Mouse (Mus musculus): ENCODE results near the gene Smox.

Smox gene

DNA sequence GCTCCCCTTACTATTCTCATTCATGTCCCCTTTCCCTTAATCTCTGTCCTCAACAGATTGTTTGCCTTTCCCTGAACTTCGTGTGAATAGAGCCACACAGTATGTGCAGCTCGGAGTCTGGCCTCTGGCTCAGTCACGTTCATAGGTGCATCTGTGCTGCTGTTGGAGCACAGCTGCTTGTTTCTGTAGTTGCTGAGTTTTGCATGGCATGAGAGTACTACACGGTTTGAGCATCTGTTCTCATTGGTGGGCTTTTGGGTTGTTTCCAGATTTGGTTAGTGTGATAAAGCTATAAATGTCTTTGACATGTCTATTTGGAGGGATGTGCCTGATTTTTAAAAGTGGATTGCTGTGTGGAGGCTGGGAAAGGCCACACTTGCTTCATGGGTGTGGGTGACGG, 19.2 kb downstream of the Smox start:
- no peak for DNase-seq (ENCODE audit: low read depth, low spot score)

DNA sequence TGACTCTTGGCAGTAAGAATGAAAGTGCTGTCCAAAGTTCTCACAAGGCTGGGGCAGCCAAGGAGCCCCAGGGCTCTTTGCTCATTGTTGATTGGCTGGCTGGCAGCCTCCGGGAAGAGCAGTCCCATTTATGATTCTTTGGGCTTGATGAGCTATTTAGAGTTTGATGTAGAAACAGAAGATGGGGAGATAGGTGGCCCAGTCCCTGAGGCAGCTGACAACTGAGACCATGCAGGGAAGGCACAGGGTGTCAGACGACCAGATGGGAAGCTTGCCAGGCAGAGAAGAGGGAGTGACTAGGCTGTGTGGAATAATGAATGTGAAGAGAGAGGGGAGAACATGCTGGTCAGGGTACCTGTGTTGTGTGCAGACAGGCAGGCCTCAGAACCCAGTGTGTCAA, 22.2 kb downstream of the Smox start:
- DNase-seq (ENCODE audit: low read depth, low spot score), result no peak

DNA sequence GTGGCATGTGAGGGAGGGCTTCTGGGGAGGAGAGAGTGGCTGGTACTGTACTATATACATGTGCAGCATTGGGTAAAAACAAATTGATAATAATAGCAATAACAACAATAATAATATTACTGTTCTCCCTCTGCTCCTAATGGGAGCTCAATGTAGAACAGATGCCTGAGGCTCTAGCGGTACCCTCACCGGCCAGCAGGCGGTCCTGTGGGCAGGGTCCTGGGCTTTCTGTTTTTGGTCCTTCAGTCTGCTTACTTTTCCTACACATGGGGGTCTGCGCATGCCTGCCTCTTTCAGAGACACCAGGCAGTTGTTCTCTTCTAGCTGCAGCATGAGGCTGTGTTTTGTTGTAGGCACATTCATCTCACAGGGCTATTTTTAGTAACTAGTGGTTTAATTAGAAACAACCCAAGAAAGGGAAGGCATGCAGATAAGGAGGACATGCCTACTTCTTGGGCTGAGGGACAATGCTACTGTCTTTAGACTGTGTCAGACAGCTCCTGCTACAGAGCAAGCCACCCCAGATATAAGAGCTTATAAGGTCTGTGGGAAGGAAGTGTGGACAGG, 22.8 kb downstream of the Smox start:
- no peak for DNase-seq (ENCODE audit: low read depth, low spot score)

DNA sequence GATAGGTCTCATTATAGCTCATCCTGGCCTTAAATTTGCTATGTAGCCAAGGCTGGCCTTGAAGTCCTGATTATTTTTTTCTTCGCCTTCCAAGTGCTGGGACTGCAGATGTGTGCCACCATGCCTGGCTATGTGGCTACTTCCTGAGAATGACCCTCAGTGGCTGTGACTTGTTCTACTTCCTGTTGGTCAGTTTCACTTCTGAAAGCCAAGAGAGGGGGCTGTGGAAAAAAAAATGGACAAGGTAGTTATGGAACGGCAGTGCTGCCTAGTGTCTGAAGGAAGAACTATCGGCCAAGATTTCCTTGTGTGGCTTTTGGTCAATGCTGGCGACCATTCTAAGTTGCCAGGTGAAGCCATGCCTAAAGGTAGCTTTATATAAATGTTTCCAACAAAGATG, 26.3 kb downstream of the Smox start:
- DNase-seq (ENCODE audit: low read depth, low spot score), result no peak

DNA sequence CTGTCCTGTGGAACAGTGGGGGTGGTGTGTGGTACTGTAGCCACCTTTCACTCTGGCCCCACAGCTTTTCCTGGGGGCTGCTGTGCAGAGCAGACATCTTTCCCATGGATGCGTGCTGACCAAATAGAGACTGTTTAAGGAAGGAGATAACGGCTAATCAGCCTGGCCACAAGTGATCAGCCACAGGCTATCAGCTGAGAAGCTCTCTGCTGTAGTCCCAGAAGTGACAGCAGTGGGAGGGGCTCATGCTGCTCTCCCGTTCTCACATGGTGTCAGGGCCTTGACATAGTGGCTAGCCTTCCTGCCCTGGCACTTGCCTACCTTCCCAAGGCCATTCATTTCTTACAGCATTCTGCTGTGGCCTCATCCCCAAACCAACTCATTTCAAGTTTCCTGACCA, 27.5 kb downstream of the Smox start:
- no peak for DNase-seq (ENCODE audit: low read depth, low spot score)

DNA sequence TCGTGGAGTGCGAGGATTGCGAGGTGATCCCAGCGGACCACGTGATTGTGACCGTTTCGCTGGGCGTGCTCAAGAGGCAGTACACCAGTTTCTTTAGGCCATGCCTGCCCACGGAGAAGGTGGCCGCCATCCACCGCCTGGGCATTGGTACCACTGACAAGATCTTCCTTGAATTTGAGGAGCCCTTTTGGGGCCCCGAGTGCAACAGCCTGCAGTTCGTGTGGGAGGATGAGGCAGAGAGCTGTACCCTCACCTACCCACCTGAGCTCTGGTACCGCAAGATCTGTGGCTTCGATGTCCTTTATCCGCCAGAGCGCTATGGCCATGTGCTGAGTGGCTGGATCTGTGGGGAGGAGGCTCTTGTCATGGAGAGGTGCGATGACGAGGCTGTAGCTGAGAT, 29.4 kb downstream of the Smox start:
- no peak for DNase-seq (ENCODE audit: low read depth, low spot score)

DNA sequence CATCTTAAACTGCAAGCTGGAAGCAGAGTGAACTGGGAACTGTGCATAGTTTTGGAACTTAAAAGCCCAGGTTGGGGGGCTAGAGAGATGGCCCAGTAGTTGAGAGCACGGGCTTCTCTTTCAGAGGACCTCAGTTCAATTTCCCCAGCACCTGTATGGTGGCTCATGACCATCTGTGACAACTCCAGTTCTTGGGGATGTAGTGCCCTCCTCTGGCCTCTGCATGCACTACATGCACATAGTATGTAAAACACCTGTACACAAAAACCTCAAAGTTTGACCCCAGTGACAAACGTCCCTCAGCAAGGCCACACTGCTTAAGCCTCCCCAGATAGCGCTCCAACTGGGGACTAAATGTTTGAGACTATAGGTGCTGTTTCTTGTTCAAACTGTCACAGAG, 35.8 kb downstream of the Smox start:
- peak; percentile 74 for DNase-seq (ENCODE audit: low read depth, low spot score)

DNA sequence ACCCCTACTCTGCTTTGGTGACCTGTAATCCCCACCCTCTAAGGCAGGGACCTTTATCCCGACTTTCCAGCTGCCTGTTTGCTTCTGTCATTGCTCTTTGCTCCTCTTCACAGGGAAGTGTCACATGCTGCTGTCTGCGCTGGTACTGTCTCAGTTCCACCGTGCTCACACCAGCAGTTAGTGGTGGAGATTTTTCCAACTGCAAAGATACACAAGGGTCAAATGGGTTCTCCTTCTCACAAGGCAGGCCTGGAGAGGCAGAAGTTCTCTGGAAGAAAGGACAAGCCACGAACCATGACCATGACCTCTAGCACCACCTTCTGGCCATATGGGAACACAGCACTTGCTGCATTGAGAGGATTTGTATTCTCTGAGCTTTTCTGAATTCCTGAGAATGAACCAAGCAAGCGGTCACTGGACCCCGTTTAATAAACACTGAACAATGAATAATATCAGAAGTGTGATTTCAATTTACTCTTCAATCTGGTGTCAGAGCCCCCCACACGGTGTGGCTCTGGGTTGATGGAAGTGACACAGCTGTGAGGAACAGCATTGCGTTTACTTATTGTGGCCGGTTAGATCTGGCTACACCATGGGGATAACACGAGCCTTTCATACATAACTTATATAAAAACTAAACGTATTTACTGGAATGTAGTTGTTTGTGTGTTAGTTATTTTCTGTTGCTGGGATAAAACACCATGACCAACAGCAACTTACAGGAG, 38.8 kb downstream of the Smox start:
- DNase-seq (ENCODE audit: low read depth, low spot score), result peak; percentile 79

DNA sequence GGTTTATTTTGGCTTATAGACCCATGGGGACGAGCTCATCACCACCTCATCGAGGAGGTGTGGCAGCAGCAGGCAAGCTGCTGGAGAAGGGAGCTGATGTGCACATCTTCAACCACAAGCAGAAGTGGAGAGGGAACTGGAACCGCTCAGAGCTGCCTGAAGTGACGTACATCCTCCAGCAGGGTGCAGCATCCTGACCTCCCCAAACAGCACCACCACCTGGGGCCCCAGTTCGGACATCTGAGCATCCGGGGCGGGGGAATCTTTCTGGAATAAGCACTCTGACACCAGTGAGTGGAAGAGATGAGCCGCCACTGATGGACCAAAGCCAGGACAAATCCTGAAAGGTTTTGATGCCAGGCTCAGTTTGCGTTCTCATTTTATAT, 39.3 kb downstream of the Smox start:
- DNase-seq (ENCODE audit: low read depth, low spot score), result peak; percentile 77

DNA sequence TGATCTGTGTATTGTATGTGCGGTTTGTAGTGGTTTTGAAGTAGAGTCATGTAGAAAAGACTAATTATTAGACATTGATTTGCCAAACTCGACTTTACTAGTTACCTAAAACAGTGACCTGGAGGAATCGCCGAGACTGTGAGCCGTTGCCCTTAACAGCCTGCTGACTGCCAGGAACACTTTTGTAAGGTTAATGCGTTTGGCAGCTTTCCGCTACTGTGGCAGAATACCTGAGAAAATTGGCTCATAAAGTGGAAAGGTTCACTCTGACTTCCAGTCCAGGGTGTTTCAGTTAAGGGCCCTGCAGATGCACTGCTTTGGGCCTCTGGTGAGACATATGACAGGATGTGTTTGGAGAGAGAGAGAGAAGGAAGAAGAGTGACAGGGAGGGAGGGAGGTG, 40.0 kb downstream of the Smox start:
- DNase-seq (ENCODE audit: low read depth, low spot score), result no peak

DNA sequence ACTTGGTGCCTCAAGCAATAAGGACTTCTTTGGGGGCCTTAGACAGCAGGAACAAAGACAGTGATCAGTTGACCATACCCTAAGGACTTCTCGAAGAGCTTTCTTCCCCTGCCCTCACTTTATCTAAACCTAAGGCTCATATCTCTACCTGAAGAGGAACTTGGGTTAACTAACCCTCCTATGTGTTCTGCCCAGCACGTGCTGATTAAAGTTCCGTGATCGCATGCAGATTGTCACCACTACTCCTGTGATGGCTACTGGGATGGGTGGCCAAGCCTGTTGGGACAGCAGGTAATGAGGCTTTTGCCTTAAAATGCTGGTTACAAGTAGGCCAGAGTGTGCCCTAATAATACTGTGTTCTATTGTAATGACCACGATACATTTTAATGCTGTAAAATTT, 43.9 kb downstream of the Smox start:
- DNase-seq (ENCODE audit: low read depth, low spot score), result no peak

DNA sequence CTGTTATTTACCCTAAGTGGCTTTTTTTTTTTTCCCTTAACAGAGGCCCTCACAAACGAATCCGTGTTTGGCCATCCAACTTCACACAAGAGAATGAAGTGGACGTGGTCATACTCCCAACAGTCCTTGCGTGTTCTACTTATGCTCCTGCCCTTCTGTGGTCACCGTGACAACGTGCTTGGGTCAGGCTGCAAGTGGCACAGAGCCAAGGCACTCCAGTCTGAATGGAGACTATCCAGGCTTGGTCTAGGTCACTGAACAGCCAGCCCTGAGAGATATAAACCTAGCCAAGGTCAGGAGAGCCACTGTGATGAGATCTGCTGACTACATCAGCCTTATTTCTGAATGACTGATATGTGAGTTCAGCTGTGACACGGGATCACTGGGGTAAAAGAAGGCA, 47.0 kb downstream of the Smox start:
- no peak for DNase-seq (ENCODE audit: low read depth, low spot score)

DNA sequence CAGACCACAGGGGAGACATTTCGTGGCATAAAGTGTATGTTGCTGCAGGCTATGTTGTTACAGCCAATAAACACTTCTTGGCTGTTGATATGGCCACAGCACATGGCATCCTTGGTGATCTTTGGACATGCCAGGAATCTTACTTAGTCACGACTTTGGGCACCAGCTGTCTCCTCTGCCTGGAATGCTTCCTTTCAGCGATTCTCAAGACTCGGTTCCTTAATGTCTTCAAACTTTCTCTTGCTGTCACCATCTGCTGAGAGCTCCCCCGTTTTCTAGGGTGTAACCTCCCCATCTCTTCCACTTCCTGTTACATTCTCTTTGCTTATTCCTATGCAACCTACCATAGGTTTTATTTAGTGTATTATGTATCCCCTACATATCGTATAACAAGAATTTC, 48.5 kb downstream of the Smox start:
- no peak for DNase-seq (ENCODE audit: low read depth, low spot score)

DNA sequence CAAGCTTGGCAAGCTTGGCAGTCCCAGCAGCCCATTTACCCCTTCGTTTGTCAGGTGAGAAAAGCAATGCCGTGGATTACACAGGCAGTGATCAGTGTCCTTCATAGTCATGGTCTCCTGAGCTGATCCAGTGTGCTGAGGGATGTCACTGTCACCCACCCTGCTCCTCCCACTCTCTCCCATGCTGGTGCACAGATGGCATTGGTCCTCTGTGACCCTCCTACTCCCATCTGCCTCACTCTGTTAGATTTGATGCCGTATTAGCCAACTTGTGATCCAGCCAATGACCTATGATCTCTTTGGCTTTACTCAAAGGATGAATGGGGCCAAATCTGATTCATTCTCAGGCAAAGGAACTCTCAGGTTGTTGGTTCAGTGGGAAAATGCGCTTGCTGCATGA, 50.4 kb downstream of the Smox start:
- no peak for DNase-seq (ENCODE audit: low read depth, low spot score)

DNA sequence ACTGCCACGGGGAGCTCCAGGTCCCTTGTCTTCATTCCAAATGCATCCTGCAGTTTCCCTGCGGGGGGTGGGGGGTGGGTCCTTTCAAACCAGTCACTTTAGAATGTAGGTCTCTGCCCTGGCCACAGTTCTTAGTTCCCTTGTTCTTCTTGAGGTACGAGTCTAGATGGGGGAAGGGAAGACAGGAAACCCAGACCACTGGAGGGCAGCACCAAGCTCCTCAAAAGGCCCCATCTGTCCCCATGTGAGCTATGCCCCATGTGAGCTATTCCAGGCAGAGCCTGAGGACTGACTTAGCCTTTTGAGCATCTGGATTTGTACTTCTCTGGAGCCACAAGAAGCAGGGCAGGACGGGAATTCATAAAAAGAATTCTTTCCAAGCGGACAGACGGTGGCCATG, 51.2 kb downstream of the Smox start:
- peak; percentile 16 for DNase-seq (ENCODE audit: low read depth, low spot score)

DNA sequence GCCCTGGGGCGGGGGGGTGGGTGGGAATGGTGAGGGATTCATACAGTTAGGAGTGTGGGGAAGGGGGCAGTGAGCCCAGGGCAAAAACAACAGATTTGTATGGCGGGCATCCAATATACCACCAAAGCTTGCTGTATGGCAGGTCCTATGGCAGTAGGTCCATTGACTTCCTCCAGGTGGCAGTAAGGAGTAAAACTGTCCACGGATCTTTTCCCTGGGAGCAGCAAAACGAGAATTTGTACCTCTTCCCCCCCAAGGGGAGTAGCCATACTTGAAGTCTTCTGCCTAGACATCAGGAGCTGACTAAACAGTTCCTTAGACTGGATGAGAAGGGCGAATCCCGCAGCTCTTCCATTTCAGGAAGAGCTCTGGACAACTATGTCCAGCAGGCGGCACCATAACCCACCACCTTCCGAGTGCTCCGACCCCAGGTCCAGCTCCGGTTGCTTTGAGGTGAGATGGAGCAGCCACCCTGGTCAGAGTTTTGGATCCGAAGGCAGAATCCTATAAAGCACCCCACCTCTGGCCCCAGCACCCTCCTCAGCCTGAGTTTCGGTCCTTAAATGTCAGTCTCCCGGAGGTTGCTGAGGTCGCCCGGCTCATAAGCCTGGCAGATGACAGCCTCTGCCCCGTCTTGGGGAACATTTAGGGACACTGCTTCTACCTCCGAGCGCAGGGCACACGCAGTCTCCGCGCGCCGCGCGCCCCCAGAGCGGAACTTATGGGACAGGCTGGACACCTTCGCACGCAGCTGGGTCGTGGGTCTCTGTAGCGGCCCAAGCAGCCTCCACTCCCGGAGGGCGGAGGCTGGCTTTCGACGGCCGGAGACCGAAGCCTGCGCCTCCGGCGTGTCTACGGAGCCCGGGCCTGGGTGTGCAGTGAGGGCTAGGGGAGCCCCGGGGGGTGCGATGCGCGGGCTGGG, 54.4 kb downstream of the Smox start:
- peak; percentile 76 for DNase-seq (ENCODE audit: low read depth, low spot score)

DNA sequence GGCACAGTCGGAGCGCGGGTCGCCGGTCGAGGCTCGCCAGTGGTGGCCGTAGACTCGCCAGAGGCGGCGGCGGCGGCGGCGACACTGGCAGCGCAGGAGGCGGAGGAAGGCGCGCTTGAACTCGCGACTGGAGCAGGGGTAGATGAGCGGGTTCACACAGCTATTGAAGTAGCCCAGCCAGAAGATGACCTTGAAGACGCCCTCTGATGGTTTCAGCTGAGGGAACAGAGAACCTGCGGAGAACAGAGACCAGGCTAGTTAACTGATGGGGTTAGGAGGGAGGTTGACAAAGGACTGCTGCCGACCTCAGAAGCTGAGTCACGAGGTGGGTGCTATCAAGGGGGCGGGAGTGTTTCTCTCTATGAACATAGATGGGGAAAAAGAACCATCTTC, 55.0 kb downstream of the Smox start:
- DNase-seq (ENCODE audit: low read depth, low spot score), result no peak

DNA sequence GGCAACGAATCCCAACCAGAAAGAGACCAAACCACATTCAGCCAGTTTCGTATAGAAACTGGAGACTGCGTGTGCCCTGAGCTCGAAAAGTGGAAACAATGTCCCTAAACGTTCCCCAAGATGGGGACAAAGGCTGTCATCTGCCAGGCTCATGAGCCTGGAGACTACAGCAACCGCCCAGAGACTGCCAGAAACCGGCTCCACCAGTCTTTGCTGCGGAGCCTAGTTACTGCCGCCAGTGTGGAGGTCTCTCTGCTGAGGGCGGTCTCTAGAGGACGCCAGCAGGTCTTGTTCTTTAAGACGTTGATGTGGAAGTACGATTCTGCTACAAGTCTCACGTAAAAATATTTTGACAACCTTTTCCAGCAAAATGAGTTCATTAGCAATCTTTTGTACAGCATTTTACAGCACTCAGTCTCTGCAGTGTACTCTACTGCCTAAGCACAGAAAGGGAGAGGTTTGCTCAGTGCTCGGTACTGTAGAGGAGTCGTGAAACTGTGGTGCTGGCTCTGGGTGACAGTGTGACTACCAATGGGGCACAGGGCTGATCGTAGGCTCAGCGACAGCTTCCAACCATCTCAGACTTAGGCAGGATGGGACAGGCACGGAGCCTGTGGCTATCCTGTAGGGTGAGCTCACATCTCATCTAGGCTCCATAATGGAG, 55.6 kb downstream of the Smox start:
- DNase-seq (ENCODE audit: low read depth, low spot score), result peak; percentile 21

DNA sequence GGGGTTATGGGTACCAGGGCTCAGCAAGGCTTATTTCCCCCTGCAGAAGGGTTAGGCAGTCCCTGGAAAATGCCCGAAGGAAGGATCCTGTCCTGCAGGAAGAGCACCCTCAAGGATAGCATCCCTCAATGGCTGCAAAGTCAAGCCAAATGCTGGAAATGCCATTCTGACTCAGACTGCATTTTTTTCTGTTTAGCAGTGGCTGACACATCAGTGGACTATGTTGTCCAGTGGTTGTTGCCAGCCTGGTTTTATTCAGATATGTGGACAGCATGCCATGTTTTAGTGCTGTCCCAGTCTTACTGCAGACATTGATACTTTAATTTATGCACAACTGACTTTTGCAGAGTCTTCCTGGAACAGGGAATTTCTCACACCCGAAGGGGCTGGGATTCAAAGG, 57.0 kb downstream of the Smox start:
- DNase-seq (ENCODE audit: low read depth, low spot score), result no peak

DNA sequence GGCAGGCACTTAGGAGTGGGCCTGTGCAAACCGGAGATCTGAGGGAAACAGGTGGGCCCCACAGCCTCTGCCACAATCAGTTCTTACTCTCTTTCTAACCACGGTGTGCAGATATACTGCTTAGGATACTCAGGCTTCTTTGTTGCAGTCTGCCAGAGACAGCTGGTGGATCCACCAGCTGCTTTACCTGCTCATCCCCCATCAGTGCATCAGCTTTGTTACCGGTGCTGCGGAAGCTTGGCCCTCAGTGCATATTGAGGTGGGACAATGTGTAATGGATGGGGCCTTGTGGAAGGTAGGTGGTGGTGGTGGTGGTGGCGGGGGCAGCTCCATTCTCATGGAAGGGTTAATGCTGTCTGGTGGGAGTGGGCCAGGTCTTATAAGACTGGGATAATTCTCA, 57.8 kb downstream of the Smox start:
- no peak for DNase-seq (ENCODE audit: low read depth, low spot score)

DNA sequence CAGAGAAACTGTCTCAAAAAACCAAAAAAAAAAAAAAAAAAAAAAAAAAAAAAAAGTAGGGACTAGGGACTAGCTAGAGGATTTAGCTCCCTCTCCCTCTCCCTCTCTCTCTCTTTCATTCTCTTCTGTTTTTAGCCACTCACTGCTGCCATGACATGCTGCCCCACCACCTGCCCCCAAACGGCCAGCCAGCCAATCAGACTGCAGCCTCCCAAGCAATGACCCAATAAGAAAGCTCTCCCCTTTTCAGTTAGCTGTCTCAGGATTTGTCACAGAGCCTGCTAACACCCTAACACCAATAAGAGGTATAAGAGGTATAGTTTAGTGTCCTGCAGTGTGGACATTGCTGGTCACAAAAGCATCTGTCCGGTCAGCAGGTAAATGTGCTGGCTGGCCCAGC, 59.2 kb downstream of the Smox start:
- DNase-seq (ENCODE audit: low read depth, low spot score), result no peak

DNA sequence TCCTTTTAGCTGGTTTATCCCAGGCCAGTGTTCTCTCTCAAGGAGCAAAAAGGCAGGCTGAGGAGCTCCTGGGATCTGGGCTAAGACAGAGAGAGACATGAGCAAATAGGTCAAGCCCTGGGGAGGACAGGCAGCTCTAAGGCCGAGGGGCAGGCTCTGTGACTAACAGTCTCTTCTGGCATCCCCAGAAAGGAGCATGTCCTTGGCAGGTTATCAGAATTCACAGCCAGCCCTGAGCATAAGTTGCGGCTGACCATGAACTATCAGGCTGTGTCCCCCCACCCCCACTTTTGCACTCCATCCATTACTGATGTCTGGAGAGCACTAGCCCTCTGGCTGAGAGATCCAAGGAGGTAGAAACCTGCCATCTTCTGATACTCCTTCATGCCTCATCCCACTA, 59.6 kb downstream of the Smox start:
- no peak for DNase-seq (ENCODE audit: low read depth, low spot score)

Measured in CD4-positive, CD25-positive, alpha-beta regulatory T cell, adult 2 months (primary cell).